ENCODE assay signal across 15 mouse cellular contexts in the genomic region with DNA sequence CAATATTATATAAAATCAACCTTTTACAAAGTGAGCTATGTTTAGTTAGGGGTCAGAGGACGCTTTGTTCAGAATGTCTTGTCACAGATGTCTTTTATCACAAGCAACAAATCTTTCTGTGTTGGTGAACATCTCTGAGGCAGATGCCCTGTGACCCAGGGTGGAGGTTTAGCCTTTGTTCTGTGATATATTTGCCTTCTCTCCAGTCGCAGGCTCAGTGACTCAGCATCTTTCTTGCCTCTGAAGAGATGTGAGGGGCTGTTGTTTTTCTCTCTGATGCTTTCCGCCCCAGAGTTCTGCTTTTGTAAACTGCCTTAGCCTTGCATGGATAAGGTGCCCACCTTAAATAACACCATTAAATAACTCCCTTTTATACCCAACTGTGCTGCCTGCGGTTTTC.
DNase-seq lines count a peak whose midpoint lies in the region.
"Had no signal": no experiment of that assay in that cellular context is flagged by ENCODE, and none has a peak within 500 bp of the region (broad histone marks: within the 10 kb centered on the region; RNA-seq: fewer than 3 reads in every experiment).

No protein-coding gene starts in this region.

- DNase-seq in lung, postnatal 36 days: peak; percentile 46
- no peak for DNase-seq in lung, postnatal 10 days
- peak; percentile 0 for DNase-seq in c-Kit-positive CD71-positive TER-119-positive erythroid progenitor cells, embryonic 14.5 days (ENCODE audit: low spot score)
- peak; percentile 60 for DNase-seq in embryo, embryonic 10.5 days (ENCODE audit: low spot score)
- peak; percentile 53 for DNase-seq in mesoderm, embryonic 11.5 days (ENCODE audit: low read depth, low spot score)
- DNase-seq in kidney, postnatal 25 days: no peak
- DNase-seq in kidney, postnatal 14 days: no peak
- DNase-seq: B cell, adult 2 months; cerebellum, adult 11-12 months; cerebellum, adult 9-11 months; gastrocnemius, postnatal 25 days; heart, adult 18-20 months; kidney, adult 11 months; kidney, postnatal 36 days; thymus, adult 2 months had no signal

Comparison
In these comparisons a context has a peak if more than half of its experiments do, and no peak if none do; other contexts are left out.
1. DNase-seq: peak in lung, postnatal 36 days (single experiment), c-Kit-positive CD71-positive TER-119-positive erythroid progenitor cells, embryonic 14.5 days (single experiment), embryo, embryonic 10.5 days (single experiment) and mesoderm, embryonic 11.5 days (single experiment); none in lung, postnatal 10 days (single experiment), kidney, postnatal 25 days (0 of 2) and kidney, postnatal 14 days (single experiment).